Mouse (Mus musculus): ENCODE data around the gene Tmprss4. TPM values are rescaled to one million over a fixed set of nuclear protein-coding genes. Genes with fewer than 3 reads are reported as not detected.

Gene Tmprss4
- polyA plus RNA-seq (2015; fragmentation: Nextera tagmentation; extraction: Ambion mirVana), result 0.06 and 0.10 TPM in 2 replicates

- Histone ChIP-seq H3K9me3 (replicated peaks) (no peaks in the 10 kb centered on the region), H3K9ac (no peak within 1 kb of the TSS), H3K27ac (no peak within 1 kb of the TSS), H3K4me1 (replicated peaks) (0 out of 2 replicates have a peak, but pooled peaks cover 8% of the 10 kb centered on the region), H3K36me3 (no peaks in the 10 kb centered on the region), H3K4me3 (replicated peaks) (no peak within 1 kb of the TSS), H3K27me3 (no peaks in the 10 kb centered on the region), H3K4me2 (no peak within 1 kb of the TSS)
- WGBS (ENCODE audit: insufficient replicate concordance), result 67% methylated on average over 8 of the region's 8 CpGs
- DNase-seq, result no peak
- no peak for ATAC-seq (ENCODE audit: low read depth)
Observed at GRCm38 (mm10) chr9:45203797-45204410, at the start of gene Tmprss4. Gene Tmprss4 (minus strand): TSS chr9:45204092.

- Histone ChIP-seq H3K27me3 (no peaks in the 10 kb centered on the region), H3K36me3 (no peaks in the 10 kb centered on the region), H3K4me3 (replicated peaks) (no peak overlapping the region), H3K27ac (no peak overlapping the region), H3K9ac (no peak overlapping the region), H3K4me2 (no peak overlapping the region), H3K9me3 (replicated peaks) (no peaks in the 10 kb centered on the region), H3K4me1 (replicated peaks) (peaks cover 13% of the 10 kb centered on the region)
- 41% methylated on average over 6 of the region's 6 CpGs for WGBS (ENCODE audit: insufficient replicate concordance)
- DNase-seq (no peak), ATAC-seq (ENCODE audit: low read depth) (no peak)
Observed at GRCm38 (mm10) chr9:45252395-45252794, 48.5 kb upstream of the Tmprss4 start.

- ATAC-seq (ENCODE audit: low read depth) (no peak), DNase-seq (no peak)
- H3K27me3 ChIP-seq, result no peaks in the 10 kb centered on the region
- no peak overlapping the region for H3K4me2 ChIP-seq
- no peaks in the 10 kb centered on the region for H3K36me3 ChIP-seq
- H3K9me3 ChIP-seq (replicated peaks), result no peaks in the 10 kb centered on the region
- 21% methylated on average over 4 of the region's 4 CpGs for WGBS (ENCODE audit: insufficient replicate concordance)
- H3K9ac ChIP-seq, result no peak overlapping the region
- no peak overlapping the region for H3K27ac ChIP-seq
- peaks cover 13% of the 10 kb centered on the region for H3K4me1 ChIP-seq (replicated peaks)
- H3K4me3 ChIP-seq (replicated peaks), result no peak overlapping the region
Observed at GRCm38 (mm10) chr9:45251990-45252389, 48.1 kb upstream of the Tmprss4 start.

- H3K9ac ChIP-seq, result no peak overlapping the region
- WGBS (ENCODE audit: insufficient replicate concordance), result 16% methylated on average over 3 of the region's 3 CpGs
- H3K4me3 ChIP-seq (replicated peaks), result no peak overlapping the region
- H3K27me3 ChIP-seq, result no peaks in the 10 kb centered on the region
- H3K4me1 ChIP-seq (replicated peaks), result peaks cover 13% of the 10 kb centered on the region
- DNase-seq, result no peak
- no peaks in the 10 kb centered on the region for H3K9me3 ChIP-seq (replicated peaks)
- no peak for ATAC-seq (ENCODE audit: low read depth)
- H3K27ac ChIP-seq, result no peak overlapping the region
- no peak overlapping the region for H3K4me2 ChIP-seq
- no peaks in the 10 kb centered on the region for H3K36me3 ChIP-seq
Observed at GRCm38 (mm10) chr9:45251281-45251680, 47.4 kb upstream of the Tmprss4 start.

GRCm38 (mm10) chr9:45250306-45250705, 46.4 kb upstream of the Tmprss4 start:
- Histone ChIP-seq H3K4me2 (no peak overlapping the region), H3K4me3 (replicated peaks) (no peak overlapping the region), H3K9me3 (replicated peaks) (no peaks in the 10 kb centered on the region), H3K4me1 (replicated peaks) (peaks cover 13% of the 10 kb centered on the region), H3K36me3 (no peaks in the 10 kb centered on the region), H3K9ac (no peak overlapping the region), H3K27ac (no peak overlapping the region), H3K27me3 (no peaks in the 10 kb centered on the region)
- WGBS (ENCODE audit: insufficient replicate concordance), result 75% methylated on average over 7 of the region's 7 CpGs
- ATAC-seq (ENCODE audit: low read depth), result no peak
- DNase-seq, result no peak

GRCm38 (mm10) chr9:45247536-45247935, 43.6 kb upstream of the Tmprss4 start:
- 43% methylated on average over 2 of the region's 2 CpGs for WGBS (ENCODE audit: insufficient replicate concordance)
- no peaks in the 10 kb centered on the region for H3K27me3 ChIP-seq
- H3K36me3 ChIP-seq, result no peaks in the 10 kb centered on the region
- no peak for DNase-seq
- no peak overlapping the region for H3K27ac ChIP-seq
- H3K4me3 ChIP-seq (replicated peaks), result no peak overlapping the region
- no peak overlapping the region for H3K4me2 ChIP-seq
- ATAC-seq (ENCODE audit: low read depth), result no peak
- H3K9me3 ChIP-seq (replicated peaks), result no peaks in the 10 kb centered on the region
- H3K9ac ChIP-seq, result no peak overlapping the region
- peaks cover 9% of the 10 kb centered on the region for H3K4me1 ChIP-seq (replicated peaks)

- no peak for DNase-seq
- H3K4me2 ChIP-seq, result no peak overlapping the region
- H3K27me3 ChIP-seq, result no peaks in the 10 kb centered on the region
- H3K9me3 ChIP-seq (replicated peaks), result no peaks in the 10 kb centered on the region
- no peak for ATAC-seq (ENCODE audit: low read depth)
- H3K27ac ChIP-seq, result no peak overlapping the region
- peaks cover under 1% of the 10 kb centered on the region for H3K4me1 ChIP-seq (replicated peaks)
- no peak overlapping the region for H3K4me3 ChIP-seq (replicated peaks)
- 38% methylated on average over 6 of the region's 6 CpGs for WGBS (ENCODE audit: insufficient replicate concordance)
- no peaks in the 10 kb centered on the region for H3K36me3 ChIP-seq
- H3K9ac ChIP-seq, result no peak overlapping the region
Observed at GRCm38 (mm10) chr9:45246060-45246459, 42.2 kb upstream of the Tmprss4 start.

GRCm38 (mm10) chr9:45245432-45245831, 41.5 kb upstream of the Tmprss4 start:
- ATAC-seq (ENCODE audit: low read depth) (no peak), DNase-seq (no peak)
- H3K4me1 ChIP-seq (replicated peaks), result no peaks in the 10 kb centered on the region
- 40% methylated on average over 1 of the region's 1 CpGs for WGBS (ENCODE audit: insufficient replicate concordance)
- no peaks in the 10 kb centered on the region for H3K27me3 ChIP-seq
- no peaks in the 10 kb centered on the region for H3K36me3 ChIP-seq
- no peak overlapping the region for H3K4me2 ChIP-seq
- no peak overlapping the region for H3K27ac ChIP-seq
- H3K9ac ChIP-seq, result no peak overlapping the region
- no peak overlapping the region for H3K4me3 ChIP-seq (replicated peaks)
- H3K9me3 ChIP-seq (replicated peaks), result no peaks in the 10 kb centered on the region

- Histone ChIP-seq H3K4me3 (replicated peaks) (no peak overlapping the region), H3K27ac (no peak overlapping the region), H3K36me3 (no peaks in the 10 kb centered on the region), H3K4me2 (no peak overlapping the region), H3K9ac (no peak overlapping the region), H3K4me1 (replicated peaks) (no peaks in the 10 kb centered on the region), H3K27me3 (no peaks in the 10 kb centered on the region), H3K9me3 (replicated peaks) (no peaks in the 10 kb centered on the region)
- no peak for DNase-seq
- ATAC-seq (ENCODE audit: low read depth), result no peak
- 50% methylated on average over 5 of the region's 5 CpGs for WGBS (ENCODE audit: insufficient replicate concordance)
Observed at GRCm38 (mm10) chr9:45241397-45241796, 37.5 kb upstream of the Tmprss4 start.

GRCm38 (mm10) chr9:45236744-45237143, 32.9 kb upstream of the Tmprss4 start:
- Histone ChIP-seq H3K4me3 (replicated peaks) (no peak overlapping the region), H3K9me3 (replicated peaks) (no peaks in the 10 kb centered on the region)

GRCm38 (mm10) chr9:45235668-45236227, 31.9 kb upstream of the Tmprss4 start:
- Histone ChIP-seq H3K4me1 (replicated peaks) (0 out of 2 replicates have a peak, but pooled peaks cover 3% of the 10 kb centered on the region), H3K9ac (no peak overlapping the region), H3K36me3 (no peaks in the 10 kb centered on the region), H3K4me2 (no peak overlapping the region), H3K27me3 (no peaks in the 10 kb centered on the region), H3K27ac (no peak overlapping the region), H3K4me3 (replicated peaks) (no peak overlapping the region), H3K9me3 (replicated peaks) (no peaks in the 10 kb centered on the region)
- ATAC-seq (ENCODE audit: low read depth) (no peak), DNase-seq (no peak)
- WGBS (ENCODE audit: insufficient replicate concordance), result 34% methylated on average over 6 of the region's 6 CpGs

More at GRCm38 (mm10) chr9:45236744-45237143, 32.9 kb upstream of the Tmprss4 start:
- Histone ChIP-seq H3K4me2 (no peak overlapping the region), H3K27me3 (no peaks in the 10 kb centered on the region), H3K27ac (no peak overlapping the region), H3K4me1 (replicated peaks) (0 out of 2 replicates have a peak, but pooled peaks cover 3% of the 10 kb centered on the region), H3K36me3 (no peaks in the 10 kb centered on the region), H3K9ac (no peak overlapping the region)
- DNase-seq (no peak), ATAC-seq (ENCODE audit: low read depth) (no peak)
- WGBS (ENCODE audit: insufficient replicate concordance), result 45% methylated on average over 7 of the region's 7 CpGs

- WGBS (ENCODE audit: insufficient replicate concordance), result 56% methylated on average over 8 of the region's 8 CpGs
- Histone ChIP-seq H3K4me3 (replicated peaks) (no peak overlapping the region), H3K27me3 (no peaks in the 10 kb centered on the region), H3K9ac (no peak overlapping the region), H3K4me2 (no peak overlapping the region), H3K4me1 (replicated peaks) (no peaks in the 10 kb centered on the region), H3K27ac (no peak overlapping the region), H3K36me3 (no peaks in the 10 kb centered on the region), H3K9me3 (replicated peaks) (no peaks in the 10 kb centered on the region)
- ATAC-seq (ENCODE audit: low read depth) (no peak), DNase-seq (no peak)
Observed at GRCm38 (mm10) chr9:45229359-45229758, 25.5 kb upstream of the Tmprss4 start.

Data from liver, embryonic 13.5 days (tissue).